Mouse (Mus musculus) neutrophil, adult 5-6 weeks (primary cell): ENCODE results near the gene Sirt3. TPM values are rescaled to one million over a fixed set of nuclear protein-coding genes. Genes with fewer than 3 reads are reported as not detected.

Experiments
- ATAC-seq: fragments of 151-379, 151-347 bp; 2 replicates; pipeline ENCODE4 v1.8.0; 2017; ENCODE audit warnings: mild to moderate bottlenecking, moderate TSS enrichment; ENCODE audit not compliant: insufficient number of reproducible peaks, poor library complexity, low FRiP score, severe bottlenecking; ENCODE audit errors: extremely low read depth
- total RNA-seq: library from RNA; stranded (forward); fragments of 200-1000 nt; gene quantifications from 2 replicates; pipeline ENCODE4 v1.2.3, GENCODE M21; 2017

Sirt3 gene
- total RNA-seq, 1 experiment from 2014 or later = 14.5 TPM

GRCm38 (mm10) chr7:140855860-140856784 is 26.0 kb downstream of the Sirt3 start, which contains the start of gene Gm45785:
Gene Gm45785, minus strand, starts transcription at chr7:140856331.
- peak; percentile 49 for ATAC-seq

GRCm38 (mm10) chr7:140855181-140855580 is 26.9 kb downstream of the Sirt3 start:
- ATAC-seq = no peak

GRCm38 (mm10) chr7:140854483-140854882 is 27.6 kb downstream of the Sirt3 start:
- ATAC-seq = no peak

GRCm38 (mm10) chr7:140853386-140853785 is 28.7 kb downstream of the Sirt3 start:
- no peak for ATAC-seq

GRCm38 (mm10) chr7:140851916-140852315 is 30.2 kb downstream of the Sirt3 start:
- ATAC-seq = no peak

DNA sequence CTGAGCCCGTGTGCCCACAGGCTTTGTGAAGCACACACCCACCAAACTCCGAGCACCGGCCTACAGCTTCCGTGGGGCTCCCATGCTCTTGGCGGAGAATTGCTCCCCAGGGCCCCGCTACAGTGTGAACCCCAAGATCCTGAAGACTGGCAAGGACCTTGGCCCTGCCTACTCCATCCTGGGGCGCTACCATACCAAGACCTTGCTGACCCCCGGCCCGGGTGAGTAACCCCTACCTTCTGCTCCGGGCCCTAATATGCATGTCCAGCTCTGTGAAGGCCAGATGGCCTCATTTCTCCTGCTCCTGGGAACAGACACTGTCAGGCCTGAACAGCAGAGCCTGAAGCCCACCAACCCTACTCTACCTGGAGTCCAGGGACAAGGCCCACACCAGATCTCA is 33.5 kb downstream of the Sirt3 start:
- no peak for ATAC-seq

DNA sequence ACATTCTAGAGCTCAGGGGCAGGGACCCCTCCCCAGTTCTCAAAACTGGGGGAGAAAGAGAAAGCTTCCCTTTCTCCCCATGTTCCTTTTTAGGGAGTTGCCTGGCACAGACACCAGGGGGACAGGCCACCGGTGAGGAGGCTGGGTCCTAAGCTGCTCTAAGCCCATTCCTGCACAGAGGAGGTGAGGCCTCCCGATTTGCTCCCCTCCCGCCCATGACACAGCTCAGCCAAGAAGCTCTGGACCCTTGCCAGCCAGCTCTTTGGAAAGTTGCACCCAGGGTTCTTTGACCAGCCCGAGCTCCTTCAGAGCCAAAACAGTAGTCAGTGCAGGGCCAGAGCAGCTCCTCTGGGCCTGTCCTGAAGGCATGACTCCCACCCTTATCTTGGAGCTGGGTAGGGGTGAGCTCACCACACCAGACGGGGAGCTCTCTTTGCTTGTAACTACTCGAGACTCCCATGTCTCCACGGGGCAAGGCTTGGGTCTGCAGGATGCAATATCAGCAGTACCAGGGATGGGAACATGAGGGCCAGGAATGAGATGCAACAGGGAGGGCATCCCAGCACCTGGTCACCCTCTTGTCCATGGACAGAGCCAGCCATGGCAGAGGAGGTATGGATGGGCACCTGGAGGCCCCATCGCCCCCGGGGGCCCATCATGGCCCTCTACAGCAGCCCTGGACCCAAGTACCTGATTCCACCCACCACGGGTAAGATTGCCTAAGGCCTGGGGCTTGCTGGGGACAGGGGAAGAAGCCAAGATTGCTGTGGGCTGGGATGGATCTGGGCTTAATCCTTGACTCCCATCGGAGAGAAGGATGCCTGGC is 34.1 kb downstream of the Sirt3 start, which contains the start of gene Odf3:
Gene Odf3 (plus strand): TSS at position 51 of the 826 bp plus-strand sequence.
- no peak for ATAC-seq

DNA sequence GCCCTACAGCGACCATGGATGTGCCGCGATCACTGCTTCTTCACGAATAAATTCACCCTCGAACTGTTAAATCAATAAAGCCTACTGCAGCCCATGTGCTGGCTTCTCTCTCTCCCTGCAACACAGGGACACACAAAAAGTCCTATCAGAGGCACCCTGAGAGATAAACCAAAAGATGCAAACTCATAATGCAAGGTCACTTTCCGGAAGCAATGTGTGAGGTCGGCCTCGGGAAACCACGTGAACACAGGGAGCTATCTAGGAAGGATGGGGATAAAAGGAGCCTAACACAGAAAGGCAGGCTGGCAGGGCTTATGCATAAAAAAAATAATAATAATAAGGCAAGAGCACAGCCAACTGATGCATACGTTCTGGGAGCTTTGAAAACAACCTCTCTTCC is 35.4 kb downstream of the Sirt3 start:
- no peak for ATAC-seq

DNA sequence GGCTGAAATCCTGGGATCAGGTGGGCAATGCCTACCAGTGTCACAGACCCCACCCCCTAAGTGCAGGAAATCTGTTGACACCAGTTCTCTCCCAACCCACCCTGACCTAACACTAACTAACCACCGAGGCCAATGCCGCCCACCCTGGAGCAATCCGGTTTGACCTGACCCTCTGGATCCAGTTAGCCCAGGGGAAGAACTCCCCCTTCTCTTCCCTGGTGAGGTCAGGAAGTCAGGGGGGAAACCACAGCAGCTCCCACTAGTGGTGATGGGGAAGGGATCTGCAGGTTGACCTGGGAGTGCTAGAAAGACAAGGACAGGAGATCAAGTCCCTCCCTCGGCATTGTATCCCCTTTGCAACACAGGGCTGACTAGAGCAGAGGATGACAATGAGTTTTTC is 36.4 kb downstream of the Sirt3 start:
- no peak for ATAC-seq

GRCm38 (mm10) chr7:140844905-140845665 is 37.0 kb downstream of the Sirt3 start, which contains the start of gene Scgb1c1:
Gene Scgb1c1, plus strand, starts transcription at chr7:140845547.
- peak; percentile 85 for ATAC-seq

DNA sequence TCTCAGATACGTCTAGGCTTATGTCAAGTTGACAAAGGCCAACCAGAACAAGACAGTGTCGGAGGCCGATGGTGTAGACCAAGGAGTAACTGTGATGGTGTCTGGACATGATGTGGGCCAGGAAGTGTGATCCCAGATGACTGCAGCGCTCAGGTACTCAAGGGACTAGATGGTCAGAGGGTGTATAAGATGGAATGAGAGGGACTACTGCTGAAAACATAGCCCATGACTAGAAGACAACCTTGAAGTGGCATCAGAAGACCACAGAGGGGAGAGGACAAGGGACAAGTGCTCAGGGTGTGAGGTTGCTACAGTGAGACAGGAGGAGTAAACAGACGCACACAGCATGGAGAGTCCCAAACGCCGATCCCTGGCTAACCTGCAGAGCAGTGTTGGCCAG is 38.3 kb downstream of the Sirt3 start:
- ATAC-seq = no peak

- ATAC-seq = no peak
Observed at GRCm38 (mm10) chr7:140840750-140841735, 41.1 kb downstream of the Sirt3 start.

DNA sequence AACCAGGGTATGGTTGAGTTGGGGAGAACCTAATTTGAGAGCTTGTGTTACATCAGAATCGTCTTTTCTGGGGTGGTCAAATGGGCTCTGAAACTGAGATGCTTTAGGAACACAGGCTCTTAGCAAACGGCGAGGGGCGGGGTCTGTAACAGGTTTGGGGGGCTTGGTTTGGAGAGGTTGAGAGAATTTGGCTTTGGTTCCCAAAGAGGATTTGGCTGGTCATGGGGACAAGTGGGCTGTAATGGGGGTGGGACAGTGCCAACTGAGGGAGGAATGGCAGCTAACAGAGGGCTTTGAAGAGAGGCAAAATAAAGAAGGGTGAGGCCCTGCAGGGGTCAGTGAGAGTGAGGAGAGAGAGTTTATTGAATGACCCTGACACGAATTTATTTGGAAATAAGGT is 42.6 kb downstream of the Sirt3 start:
- ATAC-seq = no peak

- ATAC-seq = no peak
Observed at GRCm38 (mm10) chr7:140836243-140837115, 45.6 kb downstream of the Sirt3 start.

DNA sequence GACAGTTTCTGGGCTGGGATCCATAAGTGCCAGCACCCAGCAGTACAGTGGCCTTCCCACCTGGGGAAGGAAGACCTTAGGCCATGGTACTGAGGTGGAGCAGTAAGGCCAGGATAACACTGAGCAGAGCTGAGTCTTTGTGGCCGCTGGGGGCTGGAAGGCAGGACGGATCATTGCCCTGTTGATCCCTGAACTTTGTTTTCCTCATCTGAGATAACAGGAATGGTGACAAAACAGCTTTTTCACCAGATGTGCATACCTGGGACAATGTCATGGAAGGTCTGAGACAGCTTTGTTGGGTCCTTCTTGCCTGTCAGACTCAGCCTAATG is 46.4 kb downstream of the Sirt3 start:
- ATAC-seq = no peak

GRCm38 (mm10) chr7:140834968-140835757 is 46.9 kb downstream of the Sirt3 start, which contains the start of gene Urah:
Gene Urah, plus strand, starts transcription at chr7:140835018.
- no peak for ATAC-seq
